9 mouse cellular contexts compared by ENCODE assay signal in the genomic region with DNA sequence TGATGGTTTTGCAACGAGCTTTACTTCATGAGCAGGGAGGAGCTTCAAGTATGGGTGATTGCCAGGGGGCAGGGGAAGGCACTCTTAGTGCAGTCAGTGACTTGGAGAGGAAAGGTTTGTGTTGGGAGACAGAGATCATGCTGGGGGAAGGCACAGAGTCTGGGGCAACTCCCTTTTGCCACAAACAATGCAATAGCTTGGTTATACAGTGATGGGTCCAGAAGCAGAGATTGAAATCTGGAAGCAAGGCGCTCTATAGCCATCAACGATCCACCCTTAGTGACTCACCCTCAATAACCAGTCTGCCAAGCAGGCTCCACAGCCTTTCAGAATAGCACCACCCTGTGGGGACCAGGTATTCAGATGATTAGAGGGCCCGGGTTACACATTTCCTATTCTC. TPM values are rescaled to one million over a fixed set of nuclear protein-coding genes. Genes with fewer than 3 reads are reported as not detected.
DNase-seq lines count a peak whose midpoint lies in the region; ATAC-seq and TF ChIP-seq lines count a peak whose summit lies in the region.
"Had no signal": no experiment of that assay in that cellular context is flagged by ENCODE, and none has a peak within 500 bp of the region (broad histone marks: within the 10 kb centered on the region; RNA-seq: fewer than 3 reads in every experiment).

No protein-coding gene starts in this region.

- DNase-seq in cerebellum, postnatal 14 days: peak; percentile 40 to 53
- no peak for DNase-seq in cerebellum, adult 11 months
- DNase-seq in urinary bladder, adult 18-20 months (ENCODE audit: low spot score in 2 of 2): peak; percentile 42 to 75
- DNase-seq in urinary bladder, postnatal 10 days (ENCODE audit: low spot score): no peak
- DNase-seq in heart, postnatal 4 days: peak; percentile 32
- DNase-seq in layer of hippocampus, postnatal 14 days (ENCODE audit: low spot score in 2 of 2): no peak

- TF ChIP-seq POLR2A in small intestine, adult 2 months (IDR thresholded peaks at IDR 0.05; ENCODE audit: low read depth, low read length): no peak

- no peak for ATAC-seq in inflammation-experienced regulatory T-cells, adult 6 months

- 15% methylated on average over 4 of the region's 4 CpGs for WGBS in small intestine, adult 2 months

- peak overlapping the region; percentile 13; the same call in 1 of the 2 replicates for H3K27ac ChIP-seq in small intestine, adult 2 months (ENCODE audit: insufficient read depth, low read depth, low read length)
- H3K27ac ChIP-seq: neural tube, embryonic 13.5 days had no signal

- no peak overlapping the region for H3K4me3 ChIP-seq in small intestine, adult 2 months (ENCODE audit: low read depth, low read length)
- H3K4me3 ChIP-seq: neural tube, embryonic 13.5 days had no signal

- peak; percentile 58; the same call in 1 of the 2 replicates for TF ChIP-seq CTCF in small intestine, adult 2 months (IDR thresholded peaks at IDR 0.05; ENCODE audit: extremely low read depth, insufficient read length, insufficient replicate concordance, low read depth, low read length)

- H3K36me3 ChIP-seq in small intestine, adult 2 months (ENCODE audit: control insufficient read depth, insufficient read depth, low read length): no peaks in the 10 kb centered on the region
- H3K36me3 ChIP-seq: neural tube, embryonic 13.5 days had no signal

- H3K27me3 ChIP-seq in small intestine, adult 2 months (ENCODE audit: control insufficient read depth, insufficient read depth, low read length): no peaks in the 10 kb centered on the region
- H3K27me3 ChIP-seq: neural tube, embryonic 13.5 days had no signal

- peaks cover 15% of the 10 kb centered on the region for H3K4me1 ChIP-seq in small intestine, adult 2 months (ENCODE audit: control insufficient read depth, insufficient read depth, insufficient read length, low read length)

RNA-seq across cellular contexts. Expression of gene Slc44a1, which starts 11.7 kb away (rescaled TPM):
- total RNA-seq in heart, postnatal 4 days (2021): 10 to 100 TPM; 40.9 to 43.2 TPM
- polyA plus RNA-seq in small intestine, adult 2 months (2012; rRNA removed): 23.1 and 71.5 TPM in 2 replicates
- polyA plus RNA-seq in inflammation-experienced regulatory T-cells, adult 6 months (2017; shearing (Covaris generic)): 1 to 10 TPM; 2.3 to 5.5 (median 5.0) TPM
- 100 to 1,000 TPM; 101 to 110 TPM for total RNA-seq in layer of hippocampus, postnatal 14 days (2021)

Comparison
In these comparisons a context has a peak if more than half of its experiments do, and no peak if none do; other contexts are left out.
1. DNase-seq: peak in cerebellum, postnatal 14 days (2 of 2), urinary bladder, adult 18-20 months (2 of 2) and heart, postnatal 4 days (single experiment); none in cerebellum, adult 11 months (single experiment), urinary bladder, postnatal 10 days (single experiment) and layer of hippocampus, postnatal 14 days (0 of 2).